Mouse (Mus musculus) ES-E14 (cell line): ENCODE data around the gene Hdac4.

Experiments
- CHD2 ChIP-seq: IDR thresholded peaks from 2 replicates; pipeline ENCODE4 v1.6.1; 2014; ENCODE audit warnings: mild to moderate bottlenecking, low read depth, low read length, inconsistent platforms
- MAFK ChIP-seq: IDR thresholded peaks from 2 replicates; pipeline ENCODE4 v1.6.1; 2014; ENCODE audit warnings: mild to moderate bottlenecking, low read depth, low read length, inconsistent platforms; ENCODE audit not compliant: insufficient read depth
- ZC3H11A ChIP-seq: IDR thresholded peaks from 2 replicates; pipeline ENCODE4 v1.6.1; 2012; ENCODE audit warnings: low read depth, mild to moderate bottlenecking, inconsistent platforms, low read length, borderline replicate concordance
- ZNF384 ChIP-seq: IDR thresholded peaks from 2 replicates; pipeline ENCODE4 v1.6.1; 2012; ENCODE audit warnings: low read depth, low read length, inconsistent platforms

DNA sequence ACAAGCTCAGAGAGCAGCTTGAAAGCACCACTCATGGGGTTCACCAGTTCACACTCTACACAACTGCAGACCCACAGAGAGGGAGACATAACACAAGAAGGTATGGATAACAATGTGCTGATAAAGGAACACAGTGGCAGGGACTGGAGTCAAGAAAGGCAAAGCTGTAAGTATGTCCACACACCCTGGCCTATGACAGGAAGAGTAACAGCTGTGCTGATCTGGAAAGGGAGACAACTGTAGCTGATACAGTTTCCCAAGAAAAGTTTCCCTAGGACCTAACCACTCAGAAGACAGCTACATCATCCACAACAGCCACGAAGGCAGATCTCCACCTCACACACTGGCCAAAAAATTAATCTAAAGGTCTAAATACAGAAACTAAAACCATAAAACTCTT is 68.1 kb downstream of the Hdac4 start:
- TF ChIP-seq CHD2 (no peak), MAFK (no peak), ZC3H11A (no peak), ZNF384 (no peak)
